Mouse (Mus musculus) kidney, adult 8-10 months (tissue): Measurements from ENCODE around the gene Hal.

ENCODE experiments used
- DNase-seq, 2 experiments: peaks; one replicate each; pipeline ENCODE4 v3.0.0; 2022

The Hal gene

DNA sequence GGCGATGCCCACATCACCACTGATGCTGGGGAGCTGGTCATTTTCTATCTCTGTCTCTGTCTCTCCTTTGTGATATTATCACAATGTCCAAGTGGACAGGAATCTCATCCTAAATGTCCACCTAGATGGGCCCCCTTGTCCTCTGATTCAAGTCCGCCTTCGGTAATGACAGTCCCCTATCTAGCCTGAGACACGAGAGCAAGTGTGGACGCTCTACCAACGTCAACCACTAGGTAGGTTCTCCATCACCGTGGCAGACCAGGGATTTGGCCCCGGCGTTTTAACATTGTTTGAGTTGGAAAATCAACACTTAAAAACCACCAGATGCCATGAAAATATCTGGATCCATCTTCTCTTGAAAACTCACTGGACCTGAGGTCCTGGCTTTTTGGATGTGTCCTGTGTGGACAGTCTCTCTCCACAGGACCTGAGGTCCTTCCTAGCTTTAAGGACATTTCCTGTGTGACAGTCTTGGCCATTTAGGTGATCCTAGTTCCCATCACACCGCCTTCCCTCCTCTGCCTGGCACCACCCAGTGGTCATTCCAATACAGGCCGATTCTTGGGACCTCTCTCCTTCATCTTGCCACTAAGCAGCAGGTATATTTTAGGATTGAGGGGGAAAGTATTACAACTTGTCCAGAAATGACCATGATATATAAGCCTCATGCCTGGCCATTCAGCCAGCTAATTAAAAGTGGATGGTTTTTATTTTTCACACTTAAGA lies 79.4 kb downstream of the Hal start:
- no peak for DNase-seq

DNA sequence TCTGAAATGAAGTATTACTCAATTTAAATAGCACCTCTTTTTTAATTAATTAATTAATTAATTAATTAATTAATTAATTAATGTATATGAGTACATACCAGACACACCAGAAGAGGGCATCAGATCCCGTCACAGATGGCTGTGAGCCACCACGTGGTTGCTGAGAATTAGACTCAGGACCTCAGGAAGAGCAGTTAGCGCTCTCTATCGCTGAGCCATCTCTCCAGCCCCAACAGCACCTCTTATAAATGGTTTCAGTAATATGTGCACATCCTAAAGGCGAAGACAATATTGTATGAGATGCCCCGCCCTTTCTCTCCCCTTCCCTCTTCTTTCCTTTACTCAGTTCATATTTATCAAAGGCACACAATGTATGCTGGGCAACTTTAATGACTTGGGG lies 80.1 kb downstream of the Hal start:
- no peak for DNase-seq
